Mouse (Mus musculus) heart, adult 2 months (tissue): ENCODE measurements at regions not wholly inside any gene's neighbourhood (a gene's known extent, or its start where the extent isn't known, plus 50 kb on each side); places are given as distances from the start of the nearest gene placed in this dataset.

ENCODE experiments used
- DNase-seq, 2 experiments: peaks; one replicate each; pipeline ENCODE4 v3.0.0; 2021
- H3K27ac ChIP-seq: fragments of 200-600 bp; 2 replicates; pipeline ENCODE4 v1.8.1; 2022
- H3K27me3 ChIP-seq: fragments of 200-500 bp; 2 replicates; pipeline ENCODE4 v1.6.1; 2012; ENCODE audit warnings: mild to moderate bottlenecking, low read length, inconsistent platforms, mixed read lengths; ENCODE audit not compliant: control insufficient read depth, insufficient read depth
- H3K36me3 ChIP-seq: fragments of 200-500 bp; 2 replicates; pipeline ENCODE4 v1.6.1; 2012; ENCODE audit warnings: low read length, inconsistent platforms; ENCODE audit not compliant: control insufficient read depth, insufficient read depth
- H3K4me1 ChIP-seq: fragments of 200-500 bp; 2 replicates; pipeline ENCODE4 v1.6.1; 2011; ENCODE audit warnings: low read length; ENCODE audit not compliant: control insufficient read depth, insufficient read depth
- H3K4me3 ChIP-seq: fragments of 200-600 bp; 2 replicates; pipeline ENCODE4 v1.8.1; 2022
- H3K79me2 ChIP-seq: fragments of 200-500 bp; replicated peaks from 2 replicates; pipeline ENCODE4 v1.6.1; 2012; ENCODE audit warnings: mild to moderate bottlenecking, inconsistent platforms, low read length, moderate library complexity, mixed read lengths; ENCODE audit not compliant: control insufficient read depth, insufficient read depth
- H3K9ac ChIP-seq: fragments of 200-500 bp; 2 replicates; pipeline ENCODE4 v1.6.1; 2012; ENCODE audit warnings: low read depth, mild to moderate bottlenecking, control low read depth, inconsistent platforms, low read length, mixed read lengths
- CTCF ChIP-seq: fragments of 200-600 bp; IDR thresholded peaks from 2 replicates; pipeline ENCODE4 v1.8.1; 2022; ENCODE audit warnings: antibody characterized with exemption, mild to moderate bottlenecking, moderate library complexity
- EP300 ChIP-seq: fragments of 200-500 bp; IDR thresholded peaks from 2 replicates; pipeline ENCODE4 v1.6.1; 2011; ENCODE audit warnings: low read depth, low read length, control low read depth; ENCODE audit not compliant: insufficient read depth
- POLR2A ChIP-seq: fragments of 200-500 bp; IDR thresholded peaks from 2 replicates; pipeline ENCODE4 v1.6.1; 2011; ENCODE audit warnings: mild to moderate bottlenecking, low read depth, low read length, control low read depth; ENCODE audit not compliant: insufficient read depth
- WGBS: fragments of 180-500 bp; shearing (Covaris S2); methylation state at CpG from one replicate; pipeline ENCODE4 v1.1.7; 2018; 5-methylcytosine and 5-hydroxymethylcytosine counted together
- intact Hi-C: fragments of 180-260 bp; cut with DNase I; formaldehyde crosslinking; loops from one replicate; pipeline ENCODE4 v1.15.1; 2025

DNA sequence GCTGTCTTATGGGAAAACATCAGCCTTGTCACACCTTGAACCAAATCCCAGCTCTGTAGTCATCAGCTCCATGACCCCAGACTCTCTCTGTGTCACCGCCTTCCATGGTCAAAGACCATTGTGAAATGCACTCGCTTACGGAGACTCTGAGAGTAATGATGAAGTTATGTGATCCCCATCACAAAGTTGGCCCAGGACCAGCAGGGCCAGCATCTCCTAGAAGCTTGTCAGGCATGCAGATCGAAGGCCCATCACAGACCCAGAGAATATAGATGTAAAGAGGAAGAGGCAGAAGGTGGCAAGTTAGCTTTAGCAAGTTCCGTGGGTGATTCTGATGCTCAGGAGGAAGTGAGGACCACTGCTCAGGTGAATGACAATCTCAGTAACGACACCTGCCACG is 125.2 kb upstream of the Sgk1 start:
- intact Hi-C loops = no loop called here
- no peak for DNase-seq
- Histone ChIP-seq H3K4me1 (no peaks in the 10 kb centered on the region), H3K4me3 (no peak overlapping the region), H3K36me3 (no peaks in the 10 kb centered on the region), H3K27ac (no peak overlapping the region), H3K9ac (no peak overlapping the region), H3K79me2 (no peaks in the 10 kb centered on the region), H3K27me3 (no peaks in the 10 kb centered on the region)
- 94% methylated on average over 7 of the region's 7 CpGs for WGBS
- TF ChIP-seq POLR2A (no peak), EP300 (no peak), CTCF (no peak)

DNA sequence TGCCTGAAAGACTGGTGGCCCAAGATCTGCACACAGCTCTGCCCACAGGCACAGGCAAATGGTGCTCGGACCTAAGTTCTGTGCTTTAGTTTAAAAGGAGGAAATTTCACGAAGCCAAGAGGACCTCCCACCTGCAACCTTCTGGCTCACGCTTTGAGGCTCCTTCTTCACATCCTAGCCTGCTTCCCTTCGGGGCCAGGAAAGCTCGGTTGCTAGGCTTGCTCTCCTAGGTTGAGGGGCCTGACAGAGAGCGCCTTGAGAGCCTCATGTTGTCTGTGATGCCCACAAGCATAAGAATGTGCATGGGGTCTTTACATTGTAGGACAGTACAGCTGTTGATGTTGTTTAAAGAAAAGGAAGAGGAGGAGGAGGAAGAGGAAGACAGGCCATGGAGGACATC is 123.9 kb upstream of the Sgk1 start:
- Histone ChIP-seq H3K36me3 (no peaks in the 10 kb centered on the region), H3K27me3 (no peaks in the 10 kb centered on the region), H3K4me1 (no peaks in the 10 kb centered on the region), H3K79me2 (no peaks in the 10 kb centered on the region), H3K27ac (no peak overlapping the region), H3K4me3 (no peak overlapping the region), H3K9ac (no peak overlapping the region)
- DNase-seq = no peak
- intact Hi-C loops = no loop called here
- TF ChIP-seq CTCF (no peak), POLR2A (no peak), EP300 (no peak)
- 79% methylated on average over 6 of the region's 6 CpGs for WGBS

DNA sequence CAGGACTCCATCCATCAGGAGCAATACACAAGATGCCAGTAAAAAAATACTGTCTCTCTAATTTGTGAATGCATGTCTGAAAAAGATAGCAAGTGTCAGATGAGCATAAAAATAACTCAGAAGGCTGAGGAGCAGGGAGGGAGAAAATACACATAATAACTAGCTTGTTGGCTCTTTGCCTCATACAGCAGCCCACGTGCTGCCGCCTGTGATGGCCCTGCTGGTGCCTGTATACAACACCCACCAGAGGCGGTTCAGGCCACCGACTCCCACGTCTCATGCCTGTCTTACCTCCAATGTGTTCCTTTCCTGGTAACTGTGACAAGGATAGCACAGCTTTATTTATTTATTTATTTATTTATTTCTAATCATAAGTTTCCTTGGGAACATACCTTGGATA is 119.5 kb upstream of the Sgk1 start:
- Histone ChIP-seq H3K79me2 (no peaks in the 10 kb centered on the region), H3K9ac (no peak overlapping the region), H3K4me3 (no peak overlapping the region), H3K27me3 (no peaks in the 10 kb centered on the region), H3K4me1 (no peaks in the 10 kb centered on the region), H3K36me3 (no peaks in the 10 kb centered on the region), H3K27ac (no peak overlapping the region)
- intact Hi-C loops = no loop called here
- no peak for DNase-seq
- TF ChIP-seq EP300 (no peak), POLR2A (no peak), CTCF (no peak)
- 89% methylated on average over 5 of the region's 5 CpGs for WGBS

DNA sequence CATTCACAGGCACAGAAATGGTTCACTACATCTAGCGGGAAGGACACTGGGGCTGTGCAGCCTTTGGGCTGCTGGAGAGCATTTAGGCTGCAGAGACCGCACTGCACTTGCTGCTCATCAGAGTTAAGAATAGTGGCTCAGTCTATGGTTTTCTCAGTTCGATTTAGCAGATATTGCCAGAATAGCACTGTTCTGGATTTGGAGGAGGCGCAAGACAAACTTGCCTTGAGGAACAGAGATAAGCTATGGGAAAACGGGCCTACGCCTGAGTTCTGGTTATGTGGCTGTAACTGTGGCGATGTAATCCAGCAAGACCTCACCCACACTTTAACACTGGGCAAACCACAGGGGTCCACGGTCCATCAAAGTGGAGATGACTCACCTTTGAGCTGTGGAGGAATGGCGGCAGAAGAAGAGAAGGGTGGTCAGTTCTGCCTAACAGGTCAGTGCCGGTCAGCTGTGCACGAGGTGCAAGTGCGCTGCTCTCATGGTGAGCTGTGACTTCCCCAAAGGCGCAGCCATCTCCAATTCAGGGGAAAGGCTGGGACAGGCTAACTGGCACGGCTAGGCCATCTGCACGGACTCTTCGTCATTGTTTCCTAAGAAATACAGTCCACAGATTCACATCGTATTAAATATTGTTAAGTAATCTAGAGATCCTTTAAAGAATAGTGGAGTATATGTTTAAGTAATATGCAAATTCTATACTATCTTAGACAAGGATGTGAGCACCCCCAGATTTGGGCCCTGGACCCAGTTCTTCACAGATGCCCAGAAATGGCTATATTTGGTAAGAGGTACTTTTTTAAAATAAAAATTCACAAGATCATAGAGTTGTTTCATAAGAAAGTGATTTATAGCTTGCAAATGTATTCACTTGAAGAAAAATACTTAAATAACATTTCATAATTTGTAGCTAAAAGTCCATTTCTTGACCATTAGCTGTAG is 118.7 kb upstream of the Sgk1 start:
- 90% methylated on average over 17 of the region's 17 CpGs for WGBS
- Histone ChIP-seq H3K27me3 (no peaks in the 10 kb centered on the region), H3K36me3 (no peaks in the 10 kb centered on the region), H3K27ac (no peak overlapping the region), H3K4me1 (no peaks in the 10 kb centered on the region), H3K4me3 (no peak overlapping the region), H3K9ac (no peak overlapping the region), H3K79me2 (no peaks in the 10 kb centered on the region)
- no peak for DNase-seq
- TF ChIP-seq CTCF (no peak), POLR2A (no peak), EP300 (no peak)
- intact Hi-C loops = no loop called here

- WGBS = 91% methylated on average over 8 of the region's 8 CpGs
Observed at GRCm38 (mm10) chr10:21764090-21764489, 117.9 kb upstream of the Sgk1 start.

DNA sequence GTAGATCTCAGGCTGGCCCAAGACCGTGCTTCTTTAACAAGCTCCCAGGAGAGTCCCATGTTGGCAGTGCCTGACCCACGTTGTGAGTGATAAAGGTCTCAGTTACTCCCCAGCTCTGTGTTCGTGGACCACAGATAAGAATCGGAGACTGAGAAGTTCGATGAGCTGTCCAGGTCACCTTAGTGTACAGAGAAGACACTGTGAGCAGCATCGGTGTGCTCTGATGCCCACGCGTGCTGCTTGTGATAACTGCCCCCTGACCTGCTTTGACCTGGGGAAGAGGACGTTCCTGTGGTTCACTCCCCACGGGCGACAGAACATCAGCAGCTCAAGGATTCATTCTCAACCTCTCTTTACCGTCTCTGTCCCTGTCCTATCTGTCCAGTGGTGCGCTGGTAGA is 117.1 kb upstream of the Sgk1 start:
- no peaks in the 10 kb centered on the region for H3K36me3 ChIP-seq
- intact Hi-C loops = no loop called here
- H3K27me3 ChIP-seq = no peaks in the 10 kb centered on the region
- H3K9ac ChIP-seq = no peak overlapping the region
- no peaks in the 10 kb centered on the region for H3K79me2 ChIP-seq
- TF ChIP-seq POLR2A = no peak
- no peak for TF ChIP-seq CTCF
- no peak for TF ChIP-seq EP300
- no peak overlapping the region for H3K27ac ChIP-seq
- no peak for DNase-seq
- H3K4me1 ChIP-seq = no peaks in the 10 kb centered on the region
- 73% methylated on average over 13 of the region's 13 CpGs for WGBS
- no peak overlapping the region for H3K4me3 ChIP-seq

More at GRCm38 (mm10) chr10:21764090-21764489, 117.9 kb upstream of the Sgk1 start:
- TF ChIP-seq CTCF (no peak), POLR2A (no peak), EP300 (no peak)
- DNase-seq = no peak
- H3K4me3 ChIP-seq = no peak overlapping the region
- intact Hi-C loops = no loop called here
- H3K79me2 ChIP-seq = no peaks in the 10 kb centered on the region
- H3K4me1 ChIP-seq = no peaks in the 10 kb centered on the region
- H3K27ac ChIP-seq = no peak overlapping the region
- H3K36me3 ChIP-seq = no peaks in the 10 kb centered on the region
- no peak overlapping the region for H3K9ac ChIP-seq
- H3K27me3 ChIP-seq = no peaks in the 10 kb centered on the region
